Mouse (Mus musculus) cerebellum, adult 11-12 months (tissue): ENCODE results near the gene Slc3a2.
"Not testable (repeated sequence)": the region's sequence is repeated elsewhere in the genome, so short reads cannot be mapped to it uniquely, and the experiment has no call there.

ENCODE experiments used
- DNase-seq: peaks from one replicate; pipeline ENCODE4 v3.0.0; 2022

Gene Slc3a2

DNA sequence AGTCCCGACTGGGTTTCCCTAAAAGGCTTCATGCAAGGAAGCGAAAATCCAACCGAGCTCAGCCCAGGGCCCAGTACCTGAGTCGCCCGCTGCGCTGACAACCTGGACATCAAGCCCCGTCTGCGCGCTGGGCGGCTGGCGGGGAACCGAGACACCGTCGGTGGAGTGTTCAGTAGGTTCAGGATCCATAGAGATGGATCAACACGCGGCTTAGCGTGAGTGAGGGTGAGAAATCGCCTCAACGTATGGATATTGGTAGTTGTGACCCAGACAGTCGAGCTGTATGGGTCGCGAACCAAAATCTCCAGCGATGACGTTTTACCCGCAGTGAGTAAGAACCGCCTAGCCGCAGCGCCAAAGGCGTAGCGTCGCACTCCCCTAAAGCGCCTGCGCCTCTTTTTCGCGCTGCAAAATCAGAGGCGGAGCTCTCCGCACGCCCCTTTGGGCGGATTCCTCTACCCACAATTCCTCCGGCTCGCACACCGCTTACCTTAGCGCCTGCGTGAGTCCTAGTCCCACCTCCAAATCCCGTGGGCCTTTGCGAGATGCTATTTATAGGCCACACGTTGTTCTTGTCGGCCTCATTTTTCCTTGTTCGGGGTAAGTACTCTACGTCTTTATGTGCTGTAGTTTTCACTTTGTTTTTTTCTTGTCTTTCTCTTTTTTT, at the start of gene Slc3a2:
TSS of gene Slc3a2 (minus strand) at position 463 of the 667 bp plus-strand sequence.
- DNase-seq = peak; percentile 99

DNA sequence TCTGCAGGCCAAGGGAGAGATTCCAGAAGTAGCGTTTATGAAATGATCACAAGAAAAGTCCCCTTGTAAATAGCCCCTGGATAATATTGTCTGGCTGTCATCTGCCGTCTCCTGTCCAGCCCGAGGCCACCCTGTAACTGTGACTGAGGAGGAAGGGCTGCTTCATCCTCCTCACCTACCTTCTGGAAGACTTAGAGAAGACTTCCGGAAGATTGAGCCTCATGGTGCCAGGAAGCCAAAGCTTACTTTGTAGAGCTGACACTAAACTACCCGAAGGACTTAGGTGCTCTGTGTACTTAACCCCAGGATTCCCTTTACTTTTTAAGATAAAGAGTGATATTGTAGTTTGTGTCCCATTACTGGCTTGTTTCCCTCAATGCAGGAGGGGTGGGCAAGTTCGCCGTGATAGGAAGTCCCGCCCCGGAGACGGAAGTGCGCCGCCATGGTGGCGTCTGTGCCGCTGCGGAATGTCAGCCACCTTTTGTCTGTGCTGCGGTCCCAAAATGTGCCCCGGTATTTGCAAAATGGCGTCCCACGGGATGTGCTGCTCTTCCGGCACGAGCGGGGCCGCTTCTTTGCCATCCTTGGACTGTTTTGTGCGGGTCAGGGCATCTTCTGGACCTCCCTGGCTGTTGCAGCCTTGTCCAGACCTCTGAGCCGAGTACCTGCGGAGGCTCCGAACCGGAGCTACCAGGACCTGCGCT, 47.5 kb upstream of the Slc3a2 start, which contains the start of gene Tmem223:
TSS of gene Tmem223 (plus strand) at position 430 of the 704 bp plus-strand sequence.
- peak; percentile 77 for DNase-seq

DNA sequence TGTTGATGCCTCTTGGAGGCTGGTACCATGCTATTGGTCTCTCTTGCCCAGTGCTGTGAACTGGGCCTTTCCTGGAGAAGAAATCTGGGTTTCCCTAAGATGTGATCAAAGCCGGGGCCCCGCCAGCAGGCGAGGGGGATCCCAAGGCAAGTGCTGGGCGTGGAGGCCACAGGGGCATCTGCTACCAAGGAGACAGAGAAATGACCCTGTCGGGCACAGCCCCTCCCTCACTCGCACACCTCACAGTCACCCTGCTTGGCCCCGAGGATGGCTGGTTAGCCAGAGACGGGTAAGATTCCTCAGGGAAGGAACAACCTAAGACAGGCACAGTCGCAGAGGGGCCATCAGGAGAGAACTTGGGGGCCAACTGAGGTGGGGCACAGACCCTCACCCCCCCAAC, 42.4 kb upstream of the Slc3a2 start:
- no peak for DNase-seq

DNA sequence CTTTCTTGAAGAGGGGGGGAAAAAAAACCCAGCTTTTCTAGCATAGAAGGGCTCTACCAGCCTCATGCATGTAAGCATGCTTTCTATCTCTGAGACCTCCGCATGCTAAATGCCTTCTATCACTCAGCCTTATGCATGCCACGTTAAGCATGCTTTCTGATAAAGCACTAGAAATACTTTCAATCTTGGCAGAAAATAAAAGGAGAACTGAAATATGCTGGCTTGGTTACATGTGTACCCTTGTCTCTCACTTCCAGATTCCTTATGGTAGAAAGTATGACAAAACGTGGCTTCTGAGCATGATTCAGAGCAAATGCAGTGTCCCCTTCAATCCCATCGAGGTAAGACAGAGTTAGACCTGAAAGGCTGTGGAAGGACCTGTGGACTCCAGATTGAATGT, 40.1 kb upstream of the Slc3a2 start:
- DNase-seq = no peak

DNA sequence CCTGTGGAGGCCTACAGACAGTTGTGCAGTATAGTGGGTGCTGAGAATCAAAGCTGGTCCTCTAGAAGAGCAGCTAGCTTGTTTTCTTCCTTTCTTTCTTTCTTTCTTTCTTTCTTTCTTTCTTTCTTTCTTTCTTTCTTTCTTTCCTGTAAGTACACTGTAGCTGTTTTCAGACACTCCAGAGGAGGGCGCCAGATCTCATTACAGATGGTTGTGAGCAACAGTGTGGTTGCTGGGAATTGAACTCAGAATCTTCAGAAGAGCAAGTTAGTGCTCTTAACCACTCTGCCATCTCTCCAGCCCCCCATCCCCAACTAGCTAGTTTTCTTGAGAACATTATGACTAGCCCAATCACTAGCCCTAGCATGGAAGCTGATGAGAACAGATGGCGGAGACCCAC, 37.6 kb upstream of the Slc3a2 start:
- no peak for DNase-seq

DNA sequence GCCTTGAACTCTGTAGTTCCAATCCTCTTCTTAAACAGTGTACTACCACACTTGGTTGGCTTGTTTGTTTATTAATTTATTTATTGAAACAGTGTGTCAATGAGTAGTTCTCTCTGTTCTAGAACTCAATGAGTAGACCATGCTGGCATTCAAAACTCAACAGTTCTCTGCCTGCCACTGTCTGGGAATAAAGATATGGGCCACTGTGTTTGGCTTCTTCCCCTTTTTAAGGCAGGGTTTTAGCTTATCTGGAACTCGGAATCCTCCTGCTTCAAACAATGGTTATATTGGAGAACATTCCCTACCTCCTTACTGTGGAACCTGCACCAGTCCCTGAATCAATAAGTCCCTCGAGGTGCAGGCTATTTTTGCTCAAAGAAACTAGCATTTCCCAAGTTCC, 35.7 kb upstream of the Slc3a2 start:
- DNase-seq = no peak

DNA sequence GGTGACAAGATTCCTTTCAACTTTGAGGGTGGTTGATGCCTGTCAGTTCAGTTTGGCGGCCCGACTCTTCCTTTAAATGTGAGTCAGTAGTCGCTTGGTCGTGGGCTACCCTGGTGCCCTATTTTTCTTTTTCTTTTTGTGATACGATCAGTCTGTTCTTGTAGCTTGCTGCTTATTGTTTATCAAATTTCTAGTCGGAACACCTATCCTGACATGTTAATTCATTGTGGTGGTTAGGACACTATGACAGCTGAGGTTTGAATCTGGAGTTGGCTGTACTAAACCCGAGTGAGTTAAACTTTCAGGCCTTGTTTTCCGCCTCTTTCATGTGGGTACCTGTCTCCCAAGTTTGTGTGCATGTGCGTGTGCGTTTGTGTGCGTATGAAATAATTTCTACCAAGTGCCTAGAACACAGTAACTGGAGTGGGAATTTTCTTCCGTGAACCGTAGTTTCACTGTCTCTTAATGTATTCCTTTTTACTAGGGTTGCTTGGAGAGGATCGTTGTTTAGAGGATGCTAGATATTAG, 34.4 kb upstream of the Slc3a2 start:
- no peak for DNase-seq

DNA sequence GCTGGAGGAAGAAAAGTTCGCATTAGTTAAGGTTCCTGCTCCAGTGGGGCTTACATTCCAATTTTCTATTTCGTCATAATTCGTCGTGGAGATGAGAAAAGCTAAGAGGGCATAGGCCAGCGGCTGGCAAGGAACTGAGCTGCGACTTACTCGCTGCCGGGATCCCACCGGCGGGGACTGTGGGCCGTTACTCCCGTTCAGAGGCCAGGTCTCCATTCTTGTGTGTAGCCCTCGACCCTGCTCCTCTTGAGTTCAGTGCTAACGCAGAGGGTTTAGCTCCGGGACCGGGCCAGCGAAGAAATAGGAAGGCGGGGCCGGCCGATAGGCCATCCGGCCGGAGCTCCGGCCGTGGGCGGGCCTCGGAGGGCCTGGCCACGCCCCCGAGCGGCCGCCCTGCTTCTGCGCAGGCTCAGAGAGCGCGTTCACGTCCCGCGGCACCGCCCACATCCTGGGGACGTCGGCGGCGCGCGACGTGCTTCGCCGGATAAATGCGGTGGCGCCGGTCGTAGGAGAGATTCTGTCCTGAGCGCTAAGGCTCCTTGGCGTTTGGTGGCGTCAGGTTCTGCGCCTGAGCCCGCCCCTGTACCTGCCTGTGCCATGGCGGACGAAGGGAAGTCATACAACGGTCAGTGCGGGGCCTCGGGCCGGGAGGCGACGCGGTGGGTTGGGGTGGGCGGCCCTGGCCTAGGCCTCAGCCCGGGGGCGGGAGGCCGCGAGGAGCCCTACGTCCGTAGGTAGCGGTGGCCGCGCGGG, 33.6 kb upstream of the Slc3a2 start, which contains the start of gene Nxf1:
TSS of gene Nxf1 (plus strand) at position 439 of the 753 bp plus-strand sequence.
- DNase-seq = peak; percentile 87

DNA sequence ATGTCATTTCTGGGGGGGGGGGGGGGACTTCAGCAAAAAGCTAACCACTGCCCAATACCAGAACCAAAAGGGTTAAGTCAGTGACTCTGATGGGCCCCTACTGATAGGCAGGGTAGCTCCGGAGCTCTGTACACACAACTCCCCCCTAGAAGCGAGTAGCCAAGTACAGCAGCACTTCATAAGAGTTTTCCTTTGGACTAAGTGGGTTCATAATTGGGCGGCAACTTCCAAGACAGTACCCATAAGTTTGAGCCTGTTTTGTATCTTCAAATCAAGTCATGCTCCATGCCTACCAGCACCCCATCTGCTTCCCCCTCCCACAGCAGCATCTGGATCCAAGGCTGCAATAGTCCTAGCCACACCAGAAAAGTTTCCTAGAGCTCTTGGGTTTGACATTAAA, 32.5 kb upstream of the Slc3a2 start:
- DNase-seq = no peak

DNA sequence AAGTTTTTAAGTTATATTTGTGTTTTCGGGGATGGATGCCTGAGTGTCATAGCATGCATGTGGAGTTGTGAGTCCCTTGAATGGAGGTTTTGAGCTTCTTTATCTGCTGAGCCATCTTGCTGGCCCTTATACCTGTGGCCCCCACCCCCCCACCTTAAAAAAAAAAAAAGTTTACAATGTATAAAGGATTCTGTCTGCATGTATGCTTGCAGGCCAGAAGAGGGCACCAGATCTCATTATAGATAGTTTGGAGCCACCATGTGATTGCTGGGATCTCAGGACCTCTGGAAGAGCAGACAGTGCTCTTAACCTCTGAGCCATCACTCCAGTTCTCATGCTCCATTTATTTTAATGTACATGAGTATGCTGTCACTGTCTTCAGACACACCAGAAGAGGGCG, 24.2 kb upstream of the Slc3a2 start:
- DNase-seq = no peak

DNA sequence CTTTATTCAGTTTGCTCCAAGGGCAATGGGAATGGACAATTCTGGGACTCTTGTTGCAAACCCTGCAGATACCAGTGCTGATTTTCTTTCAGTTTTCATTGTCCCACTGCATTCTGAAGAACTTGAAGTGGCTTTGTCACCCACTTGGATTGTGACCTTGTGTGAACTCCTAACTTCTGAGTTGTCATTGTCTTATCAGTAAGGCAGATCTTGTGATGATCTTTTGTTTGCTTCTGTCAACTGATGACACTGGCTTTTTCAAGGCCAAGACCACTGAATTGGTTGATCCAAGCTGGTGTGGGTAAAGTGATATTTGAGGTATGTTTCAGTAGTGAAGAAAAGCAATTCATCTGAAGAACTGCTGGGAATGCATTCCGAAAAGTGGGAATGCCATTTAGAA, 22.2 kb upstream of the Slc3a2 start:
- no peak for DNase-seq

DNA sequence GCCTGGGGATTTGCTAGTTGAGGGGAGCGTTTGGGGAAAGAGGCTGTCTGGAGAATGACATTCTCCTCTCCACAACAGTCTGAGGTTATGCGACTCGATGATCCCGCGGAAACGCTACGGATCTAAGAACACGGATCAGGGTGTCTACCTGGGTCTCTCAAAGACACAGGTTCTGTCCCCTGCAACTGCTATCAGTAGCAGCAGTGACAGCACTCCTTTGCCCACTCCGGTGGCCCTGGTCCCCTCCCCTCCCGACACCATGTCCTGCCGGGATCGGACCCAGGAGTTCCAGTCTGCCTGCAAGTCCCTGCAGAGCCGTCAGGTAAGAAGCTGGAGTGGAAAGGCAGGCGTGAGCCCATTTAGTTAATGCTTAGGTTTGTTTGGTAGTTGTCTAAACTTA, 19.0 kb upstream of the Slc3a2 start:
- peak; percentile 56 for DNase-seq

DNA sequence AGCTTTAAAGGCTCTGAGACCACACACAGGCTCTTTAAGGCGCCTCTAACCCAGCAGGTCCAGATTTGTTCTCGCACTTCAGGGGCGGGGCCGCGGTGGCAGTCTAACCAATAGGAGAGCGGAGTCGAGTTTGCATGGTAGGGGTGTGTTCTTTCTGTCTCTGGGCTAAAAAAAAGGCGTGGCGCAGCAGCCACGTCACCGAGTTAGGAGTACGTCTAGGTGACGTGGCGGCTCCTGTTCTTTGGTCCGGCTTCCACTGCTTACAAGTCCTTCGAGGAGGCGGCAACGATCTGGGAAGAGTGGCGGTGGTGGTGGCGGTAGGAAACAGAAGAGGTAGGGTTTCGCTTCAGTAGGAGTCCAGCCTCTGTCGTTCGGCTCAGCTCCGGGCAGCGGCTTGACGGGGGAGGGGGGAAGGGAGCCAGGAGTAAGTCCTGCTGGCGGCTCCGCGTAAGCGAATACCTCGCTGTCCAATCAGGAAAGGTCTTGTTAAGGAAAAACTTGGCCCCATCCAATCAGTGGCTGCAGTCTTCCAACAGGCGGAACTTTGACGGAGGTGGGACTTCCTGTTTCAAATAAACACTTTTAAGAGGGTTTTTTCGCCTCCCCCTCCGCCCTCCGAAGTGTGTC, 18.2 kb upstream of the Slc3a2 start, which contains the start of gene Stx5a:
TSS of gene Stx5a (plus strand) at position 171 of the 627 bp plus-strand sequence.
- DNase-seq = peak; percentile 97

DNA sequence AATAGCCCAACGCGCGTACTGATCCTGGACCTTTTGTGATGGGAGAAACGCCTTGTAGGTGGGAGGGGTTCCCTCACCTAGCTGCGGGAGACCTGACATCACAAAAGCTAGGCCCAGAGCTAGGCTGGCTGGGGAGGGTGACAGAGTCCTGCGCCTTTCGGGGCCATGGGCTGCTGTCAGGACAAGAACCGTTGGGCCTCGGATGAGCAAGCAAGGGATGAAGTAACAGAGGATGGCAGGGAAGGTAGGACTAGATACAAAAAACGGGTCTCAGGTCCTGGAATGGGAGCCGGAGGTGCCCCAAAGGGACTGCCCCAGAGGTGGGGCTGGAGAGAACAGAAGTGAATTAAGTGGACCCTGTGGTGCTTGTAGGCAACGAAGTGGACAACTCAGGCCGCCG, 17.4 kb upstream of the Slc3a2 start, which contains the start of gene 1700092M07Rik:
TSS of gene 1700092M07Rik (plus strand) at position 116 of the 400 bp plus-strand sequence.
- peak; percentile 68 for DNase-seq

DNA sequence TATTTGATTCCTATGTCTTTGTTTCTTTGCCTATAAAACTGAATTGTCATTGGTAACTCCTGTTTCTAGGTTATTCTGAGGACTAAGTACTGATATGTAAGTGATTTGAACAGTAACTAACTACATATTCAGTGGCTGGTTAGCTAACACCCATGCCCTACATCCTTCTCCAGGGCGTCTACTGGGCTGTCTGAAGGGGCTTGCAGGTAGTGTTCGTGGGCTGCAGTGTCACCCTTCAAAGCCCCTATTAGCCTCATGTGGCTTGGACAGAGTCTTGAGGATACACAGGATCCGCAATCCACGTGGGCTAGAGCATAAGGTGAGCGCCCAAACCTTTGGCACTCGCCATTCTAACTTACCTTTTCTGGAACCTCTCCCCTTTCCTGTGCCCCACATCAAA, 16.5 kb upstream of the Slc3a2 start:
- DNase-seq = no peak

DNA sequence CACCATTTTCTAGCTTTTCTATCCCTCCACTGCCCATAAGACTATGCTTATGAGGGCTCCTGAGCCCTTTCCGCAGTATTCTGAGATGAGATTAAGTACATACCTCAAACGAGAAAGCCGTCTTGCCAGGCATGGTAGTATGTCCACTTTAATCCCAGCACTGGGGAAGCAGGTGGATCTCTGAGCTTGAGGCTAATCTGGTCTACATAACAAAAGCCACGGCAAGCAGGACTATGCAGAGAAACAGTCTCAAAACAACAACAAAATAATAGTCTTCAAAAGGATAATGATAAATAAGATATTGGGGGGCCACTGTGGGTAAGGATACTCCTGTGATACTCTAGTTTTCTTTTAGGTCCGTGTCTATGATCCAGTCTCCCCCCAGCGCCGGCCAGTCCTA, 15.7 kb upstream of the Slc3a2 start:
- no peak for DNase-seq

DNA sequence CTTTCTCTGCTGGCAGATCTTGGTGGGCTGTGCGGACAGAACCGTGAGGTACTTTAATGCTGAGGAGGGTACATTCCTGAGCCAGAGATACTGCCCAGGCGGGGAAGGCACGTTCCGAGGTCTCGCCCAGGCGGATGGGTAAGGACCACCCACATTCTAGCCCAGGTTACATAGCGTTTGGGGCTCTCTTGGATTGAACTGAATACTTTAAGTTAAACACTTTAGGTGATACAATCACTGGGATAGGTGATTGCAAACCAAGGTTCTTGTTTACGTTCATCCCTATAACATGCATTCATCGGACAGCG, 12.9 kb upstream of the Slc3a2 start:
- no peak for DNase-seq

DNA sequence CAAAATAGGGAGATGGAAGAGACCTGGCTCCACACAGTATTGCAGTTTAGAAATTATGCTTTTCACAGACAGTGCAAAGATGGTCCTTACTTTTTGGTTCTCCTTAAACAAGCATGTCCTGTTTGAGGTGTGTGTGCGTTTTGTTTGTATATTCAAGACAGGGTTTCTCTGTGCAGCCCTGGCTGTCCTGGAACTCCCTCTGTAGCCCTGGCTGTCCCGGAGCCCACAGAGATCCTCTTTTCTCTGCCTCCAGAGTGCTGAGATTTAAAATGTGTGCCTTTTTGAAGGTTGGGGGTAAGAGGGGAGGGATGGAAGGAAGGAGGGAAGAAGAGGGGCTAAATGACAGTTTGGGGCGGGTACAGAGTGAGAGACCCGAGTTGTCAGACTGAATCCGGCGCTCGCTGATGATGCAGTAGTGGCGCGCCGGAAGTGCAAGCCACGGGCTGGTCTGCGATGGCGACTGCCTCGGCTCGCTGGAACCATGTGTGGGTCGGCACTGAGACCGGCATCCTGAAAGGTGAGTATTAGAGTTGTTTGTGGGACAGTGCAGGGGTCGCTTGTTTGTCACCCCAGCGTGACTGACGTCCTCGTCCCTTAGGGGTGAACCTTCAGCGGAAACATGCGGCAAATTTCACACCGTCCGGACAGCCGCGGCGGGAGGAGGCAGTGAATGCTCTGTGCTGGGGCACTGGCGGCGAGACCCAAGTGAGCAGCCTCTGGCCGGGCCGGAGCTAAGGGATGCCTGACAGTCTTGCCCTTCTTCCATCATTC, 12.4 kb upstream of the Slc3a2 start, which contains the start of gene Wdr74:
TSS of gene Wdr74 (plus strand) at position 439 of the 771 bp plus-strand sequence.
- peak; percentile 88 for DNase-seq

DNA sequence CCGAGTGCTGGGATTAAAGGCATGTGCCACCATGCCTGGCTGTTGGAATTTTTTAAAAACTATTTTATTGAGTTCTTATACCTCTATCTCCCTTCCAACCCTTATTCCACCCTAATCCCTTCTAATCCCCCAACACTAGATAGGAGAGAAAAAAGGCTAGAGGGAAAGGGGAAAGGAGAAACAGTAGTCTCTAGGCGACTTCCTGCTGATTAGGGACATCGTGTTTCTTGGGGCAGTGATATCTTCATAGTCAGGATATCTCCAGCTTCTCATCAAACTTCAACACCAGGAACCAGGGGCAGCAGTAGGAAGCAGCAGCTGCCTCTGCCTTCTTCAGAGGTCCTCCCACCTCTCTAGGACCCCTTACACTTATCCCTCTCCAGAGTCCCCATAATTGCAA, 11.2 kb upstream of the Slc3a2 start:
- no peak for DNase-seq

DNA sequence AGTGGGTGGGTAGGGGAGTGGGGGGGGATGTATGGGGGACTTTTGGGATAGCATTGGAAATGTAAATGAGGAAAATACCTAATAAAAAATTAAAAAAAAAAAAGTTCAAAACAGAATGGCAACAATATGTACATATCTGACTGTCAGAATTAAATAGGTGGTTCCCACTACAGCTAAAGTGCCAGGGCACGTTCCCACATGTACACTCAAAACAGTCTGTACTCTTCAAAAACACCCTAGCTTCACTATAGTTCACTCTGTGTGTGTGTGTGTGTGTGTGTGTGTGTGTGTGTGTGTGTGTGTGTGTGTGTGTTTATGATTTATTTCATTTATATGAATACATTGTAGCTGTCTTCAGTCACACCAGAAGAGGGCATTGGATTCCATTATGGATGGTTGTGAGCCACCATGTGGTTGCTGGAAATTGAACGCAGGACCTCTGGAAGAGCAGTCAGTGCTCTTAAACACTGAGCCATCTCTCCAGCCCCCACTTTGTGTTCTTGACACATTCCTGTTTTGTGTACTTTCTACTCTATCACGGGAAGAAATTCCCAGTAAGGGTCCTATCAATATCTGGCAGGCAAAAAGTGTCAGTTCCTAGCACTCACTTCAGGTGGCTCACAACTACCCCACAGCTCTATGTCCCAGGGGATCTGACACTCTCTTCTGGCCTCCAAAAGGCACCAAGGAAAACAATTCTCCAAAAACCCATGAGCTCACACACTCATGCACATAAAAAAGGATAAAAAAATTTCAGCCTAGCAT, 5.3 kb upstream of the Slc3a2 start:
- not testable (repeated sequence) for DNase-seq

DNA sequence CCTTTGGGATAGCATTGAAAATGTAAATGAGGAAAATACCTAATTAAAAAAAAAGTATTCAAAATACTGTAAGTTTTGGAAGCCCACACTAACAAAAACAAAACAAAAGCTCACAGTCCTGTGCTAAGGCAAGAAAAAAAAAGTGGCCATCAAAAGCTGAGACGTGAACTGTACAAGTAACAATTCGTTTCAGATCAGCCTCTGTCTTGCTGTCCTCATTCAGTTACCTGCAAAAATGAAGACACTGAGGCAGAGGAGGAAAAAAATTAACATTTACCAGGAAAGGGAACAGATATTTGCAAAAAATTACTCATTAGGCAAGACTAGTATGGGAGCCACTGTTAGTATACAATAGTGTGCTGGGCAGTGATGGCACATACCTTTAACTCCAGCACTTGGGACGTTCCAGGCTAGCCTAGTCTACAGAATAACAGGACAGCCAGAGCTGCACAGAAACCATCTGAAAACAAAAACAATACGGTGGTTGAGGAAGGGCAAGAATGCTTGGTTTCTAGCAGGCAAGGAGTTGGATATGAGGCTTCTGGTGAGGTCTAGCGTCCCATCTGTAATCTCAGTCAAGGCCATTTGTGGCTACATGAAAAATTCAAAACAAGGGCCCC, 4.4 kb upstream of the Slc3a2 start:
- DNase-seq = no peak
